In genomic region chr13:97550880-97551279, GRCm38 (mm10) we compare ENCODE assay signal across 23 mouse cellular contexts.
A peak's percentile ranks its signal among the peaks of the same experiment; 100 is the strongest.
DNase-seq lines count a peak whose midpoint lies in the region; ATAC-seq and TF ChIP-seq lines count a peak whose summit lies in the region.
"Had no signal": no experiment of that assay in that cellular context is flagged by ENCODE, and none has a peak within 500 bp of the region (broad histone marks: within the 10 kb centered on the region; RNA-seq: fewer than 3 reads in every experiment).

No protein-coding gene starts in this region.

- intact Hi-C loops in left cerebral cortex, adult 2 months (cut with DNase I): loop anchor here (5.0 to 10.0 kb wide), 4 partner anchors 164 to 386 kb away; partner anchors contain the start of gene Enc1

- peaks cover 31% of the 10 kb centered on the region for H3K4me1 ChIP-seq in intestine, embryonic 15.5 days (replicated peaks)

- H3K27ac ChIP-seq in left cerebral cortex, adult 2 months: peak overlapping the region; percentile 91
- no peak overlapping the region for H3K27ac ChIP-seq in intestine, embryonic 15.5 days
- H3K27ac ChIP-seq: embryonic facial prominence, embryonic 13.5 days; forebrain, embryonic 13.5 days; heart, adult 2 months; heart, embryonic 13.5 days; hindbrain, embryonic 12.5 days had no signal

- ATAC-seq in intestine, embryonic 15.5 days: no peak
- ATAC-seq in megakaryocyte, adult 5-6 weeks (ENCODE audit: poor library complexity, severe bottlenecking): no peak
- ATAC-seq: hindbrain, embryonic 16.5 days; inflammation-experienced regulatory T-cells, adult 6 months; Patski had no signal

- H3K9ac ChIP-seq in intestine, embryonic 15.5 days: no peak overlapping the region
- H3K9ac ChIP-seq: embryonic facial prominence, embryonic 13.5 days; forebrain, embryonic 13.5 days; forebrain, postnatal 0 days; heart, embryonic 13.5 days; hindbrain, embryonic 12.5 days had no signal

- no peak for DNase-seq in left cerebral cortex, adult 2 months (ENCODE audit: extremely low spot score in 1 of 2, low spot score in 2 of 2)
- DNase-seq in left cerebral cortex, adult 9 months (ENCODE audit: low spot score in 2 of 2): no peak
- DNase-seq in brain, adult 2 months (ENCODE audit: low read depth, low spot score): peak; percentile 84
- no peak for DNase-seq in heart, adult 9 months (ENCODE audit: low spot score in 2 of 2)
- DNase-seq: adrenal gland, adult 2 months; adrenal gland, postnatal 36 days; gastrocnemius, postnatal 14 days; heart, adult 2 months; heart, postnatal 36 days; kidney, adult 11 months; kidney, adult 9 months had no signal

- no peak for TF ChIP-seq CTCF in left cerebral cortex, adult 2 months (IDR thresholded peaks at IDR 0.05)
- no peak for TF ChIP-seq CTCF in C2C12 (IDR thresholded peaks at IDR 0.05; ENCODE audit: control insufficient read depth, insufficient read depth, insufficient read length)

- no peaks in the 10 kb centered on the region for H3K27me3 ChIP-seq in C2C12 (ENCODE audit: control insufficient read depth, insufficient read depth, insufficient read length)
- no peaks in the 10 kb centered on the region for H3K27me3 ChIP-seq in intestine, embryonic 15.5 days (replicated peaks)
- H3K27me3 ChIP-seq: embryonic facial prominence, embryonic 13.5 days; forebrain, embryonic 13.5 days; heart, embryonic 13.5 days; hindbrain, embryonic 12.5 days; Patski had no signal

- H3K36me3 ChIP-seq in C2C12 (ENCODE audit: control insufficient read depth, insufficient read depth): no peaks in the 10 kb centered on the region
- H3K36me3 ChIP-seq in intestine, embryonic 15.5 days: no peaks in the 10 kb centered on the region
- H3K36me3 ChIP-seq: embryonic facial prominence, embryonic 13.5 days; G1E; heart, embryonic 13.5 days; hindbrain, embryonic 12.5 days had no signal

- no peak overlapping the region for H3K4me2 ChIP-seq in intestine, embryonic 15.5 days (replicated peaks)
- H3K4me2 ChIP-seq: embryonic facial prominence, embryonic 13.5 days; forebrain, embryonic 13.5 days; heart, embryonic 13.5 days; hindbrain, embryonic 12.5 days had no signal

- no peak overlapping the region for H3ac ChIP-seq in C2C12 (ENCODE audit: control insufficient read depth, insufficient read length, low read depth)

- WGBS in intestine, embryonic 15.5 days: 86% methylated on average over 3 of the region's 3 CpGs

- H3K4me3 ChIP-seq in left cerebral cortex, adult 2 months: no peak overlapping the region
- no peak overlapping the region for H3K4me3 ChIP-seq in C2C12 (ENCODE audit: insufficient read depth, poor library complexity, severe bottlenecking)
- no peak overlapping the region for H3K4me3 ChIP-seq in intestine, embryonic 15.5 days (replicated peaks)
- H3K4me3 ChIP-seq: embryonic facial prominence, embryonic 13.5 days; forebrain, embryonic 13.5 days; heart, adult 2 months; heart, embryonic 13.5 days; hindbrain, embryonic 12.5 days had no signal

- H3K79me3 ChIP-seq in C2C12 (ENCODE audit: low read depth): no peaks in the 10 kb centered on the region

- no peaks in the 10 kb centered on the region for H3K79me2 ChIP-seq in C2C12 (ENCODE audit: control insufficient read depth, insufficient read depth)

- H3K9me3 ChIP-seq in intestine, embryonic 15.5 days: no peaks in the 10 kb centered on the region
- H3K9me3 ChIP-seq: embryonic facial prominence, embryonic 13.5 days; forebrain, embryonic 13.5 days; G1E; hindbrain, embryonic 12.5 days had no signal

TF ChIP-seq in C2C12, 6 proteins besides CTCF, POLR2A, EP300 and RAD21:
- TF ChIP-seq FOSL1 (IDR thresholded peaks at IDR 0.05; ENCODE audit: insufficient read depth, low read length, poor library complexity, severe bottlenecking) (peak; percentile 39), MAX (IDR thresholded peaks at IDR 0.05) (no peak), MYOD1 (IDR thresholded peaks at IDR 0.05; ENCODE audit: control insufficient read depth, insufficient read length, low read depth) (peak; percentile 23), MYOG (IDR thresholded peaks at IDR 0.05; ENCODE audit: control insufficient read depth, extremely low read depth, insufficient read length) (no peak), USF1 (IDR thresholded peaks at IDR 0.05; ENCODE audit: low read depth) (peak; percentile 19), CEBPB (IDR thresholded peaks at IDR 0.05; ENCODE audit: low read depth) (no peak)
